Mouse (Mus musculus) liver, embryonic 13.5 days (tissue): ENCODE measurements around the gene Ackr2. TPM values are rescaled to one million over a fixed set of nuclear protein-coding genes. Genes with fewer than 3 reads are reported as not detected.

Source experiments
- ATAC-seq: fragments of 200-750 bp; cut with Nextera tagmentation; 2 replicates; pipeline ENCODE4 v1.8.0; 2017; ENCODE audit warnings: low read depth, mild to moderate bottlenecking, moderate number of reproducible peaks, moderate library complexity
- DNase-seq: peaks from one replicate; pipeline ENCODE4 v3.0.0; 2022
- H3K27ac ChIP-seq: fragments of 300-500 bp; sonication (generic); 2 replicates; pipeline ENCODE4 v1.5.1; 2015; ENCODE audit warnings: moderate library complexity, mild to moderate bottlenecking, inconsistent platforms
- H3K27me3 ChIP-seq: fragments of 300-500 bp; sonication (generic); 2 replicates; pipeline ENCODE4 v1.6.1; 2015; ENCODE audit warnings: mild to moderate bottlenecking, inconsistent platforms
- H3K36me3 ChIP-seq: fragments of 300-500 bp; sonication (generic); 2 replicates; pipeline ENCODE4 v1.6.1; 2015; ENCODE audit warnings: mild to moderate bottlenecking, inconsistent platforms
- H3K4me1 ChIP-seq: fragments of 300-500 bp; sonication (generic); replicated peaks from 2 replicates; pipeline ENCODE4 v1.6.1; 2015; ENCODE audit warnings: inconsistent platforms
- H3K4me2 ChIP-seq: fragments of 300-500 bp; sonication (generic); 2 replicates; pipeline ENCODE4 v1.6.1; 2015; ENCODE audit warnings: inconsistent platforms, mild to moderate bottlenecking, moderate library complexity
- H3K4me3 ChIP-seq: fragments of 300-500 bp; sonication (generic); replicated peaks from 2 replicates; pipeline ENCODE4 v1.5.1; 2015; ENCODE audit warnings: mild to moderate bottlenecking, inconsistent platforms
- H3K9ac ChIP-seq: fragments of 300-500 bp; sonication (generic); 2 replicates; pipeline ENCODE4 v1.6.1; 2015; ENCODE audit warnings: mild to moderate bottlenecking, inconsistent platforms
- H3K9me3 ChIP-seq: fragments of 300-500 bp; sonication (generic); replicated peaks from 2 replicates; pipeline ENCODE4 v1.6.1; 2016; ENCODE audit warnings: inconsistent platforms
- WGBS: fragments of 180-500 bp; shearing (Covaris S2); methylation state at CpG from one replicate; pipeline ENCODE4 v1.1.7; 2015; ENCODE audit not compliant: insufficient replicate concordance; 5-methylcytosine and 5-hydroxymethylcytosine counted together
- polyA plus RNA-seq: library from polyadenylated mRNA; unstranded; fragments of >200 nt; fragmentation: Nextera tagmentation; extraction: Ambion mirVana; gene quantifications from 2 replicates; pipeline ENCODE4 v1.2.1, GENCODE M21; 2015

The Ackr2 gene
- polyA plus RNA-seq, result 0.21 and 0.27 TPM in 2 replicates

- DNase-seq (no peak), ATAC-seq (no peak)
- Histone ChIP-seq H3K9ac (no peak within 1 kb of the TSS), H3K9me3 (no peaks in the 10 kb centered on the region), H3K4me2 (no peak within 1 kb of the TSS), H3K27ac (no peak within 1 kb of the TSS), H3K4me1 (no peaks in the 10 kb centered on the region; the same call in 1 of the 2 replicates), H3K36me3 (no peaks in the 10 kb centered on the region), H3K27me3 (no peaks in the 10 kb centered on the region), H3K4me3 (no peak within 1 kb of the TSS)
- 66% methylated on average over 9 of the region's 9 CpGs for WGBS
Measured at GRCm38 (mm10) chr9:121898245-121898644, at the start of gene Ackr2. Ackr2 (plus strand) TSS chr9:121898355.

DNA sequence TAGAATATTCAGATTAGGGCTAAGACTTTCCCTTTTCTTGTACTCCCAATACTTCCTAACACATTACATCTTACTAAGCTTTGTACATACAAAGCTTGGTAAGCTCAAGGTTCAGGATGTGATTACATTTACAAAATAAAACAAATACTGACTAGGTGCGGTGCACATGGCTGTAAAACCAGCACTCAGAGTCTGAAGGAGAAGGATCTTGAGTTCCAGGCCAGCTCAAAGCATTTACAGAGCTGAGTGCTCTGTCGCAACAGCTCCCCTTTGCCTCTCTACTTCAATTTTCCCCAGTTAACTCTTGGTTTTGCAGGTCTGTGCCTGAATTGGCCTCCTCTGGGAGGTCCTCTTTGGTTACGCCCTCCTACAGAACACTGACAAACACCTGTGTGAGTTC lies 43.9 kb upstream of the Ackr2 start:
- DNase-seq, result no peak
- H3K4me2 ChIP-seq, result no peak overlapping the region
- H3K4me3 ChIP-seq, result no peak overlapping the region
- no peak overlapping the region for H3K27ac ChIP-seq
- peaks cover 28% of the 10 kb centered on the region for H3K36me3 ChIP-seq
- no peak overlapping the region for H3K9ac ChIP-seq
- no peak for ATAC-seq
- 86% methylated on average over 3 of the region's 3 CpGs for WGBS
- peaks cover 36% of the 10 kb centered on the region for H3K4me1 ChIP-seq
- no peaks in the 10 kb centered on the region for H3K27me3 ChIP-seq
- no peaks in the 10 kb centered on the region for H3K9me3 ChIP-seq

GRCm38 (mm10) chr9:121856649-121857416 lies 41.3 kb upstream of the Ackr2 start:
- Histone ChIP-seq H3K27me3 (no peaks in the 10 kb centered on the region), H3K4me3 (peak overlapping the region; percentile 89), H3K36me3 (peaks cover 6% of the 10 kb centered on the region), H3K9me3 (no peaks in the 10 kb centered on the region), H3K27ac (peak overlapping the region; percentile 94), H3K4me2 (peak overlapping the region; percentile 92), H3K9ac (peak overlapping the region; percentile 94), H3K4me1 (peaks cover 42% of the 10 kb centered on the region)
- WGBS, result under 1% methylated on average over 38 of the region's 39 CpGs
- ATAC-seq (peak; percentile 33), DNase-seq (no peak)

GRCm38 (mm10) chr9:121857474-121858152 lies 40.5 kb upstream of the Ackr2 start:
- Histone ChIP-seq H3K36me3 (no peaks in the 10 kb centered on the region), H3K9me3 (no peaks in the 10 kb centered on the region), H3K4me3 (peak overlapping the region; percentile 89), H3K9ac (peak overlapping the region; percentile 94), H3K4me2 (peak overlapping the region; percentile 92), H3K27me3 (no peaks in the 10 kb centered on the region), H3K27ac (peak overlapping the region; percentile 94), H3K4me1 (peaks cover 42% of the 10 kb centered on the region)
- peak; percentile 97 for DNase-seq
- WGBS, result under 1% methylated on average over 70 of the region's 70 CpGs
- peak; percentile 95 for ATAC-seq

GRCm38 (mm10) chr9:121858153-121858488 lies 40.0 kb upstream of the Ackr2 start, which contains the start of gene Higd1a:
Higd1a (minus strand) TSS chr9:121858362.
- peaks cover 42% of the 10 kb centered on the region for H3K4me1 ChIP-seq
- peak within 1 kb of the TSS; percentile 94 for H3K9ac ChIP-seq

DNA sequence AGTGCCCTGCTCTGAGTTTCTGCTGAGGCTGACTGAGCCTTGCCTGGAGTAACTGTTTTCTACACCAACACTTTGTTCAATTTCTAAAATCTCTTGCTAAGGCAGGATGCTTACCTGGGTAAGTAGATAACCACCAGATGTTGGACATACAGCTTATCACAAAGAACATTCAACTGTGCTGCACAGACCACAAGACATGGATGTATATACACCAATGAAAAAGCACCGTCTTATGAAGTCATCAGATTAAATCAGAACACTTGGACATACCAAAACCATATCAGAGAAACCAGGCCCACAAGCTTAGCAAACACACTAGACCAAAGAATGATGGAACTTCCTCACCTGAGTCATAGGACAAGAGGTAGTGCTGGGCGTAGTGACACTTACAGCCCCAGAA lies 38.8 kb upstream of the Ackr2 start:
- ATAC-seq (no peak), DNase-seq (no peak)
- Histone ChIP-seq H3K27ac (no peak overlapping the region), H3K9ac (no peak overlapping the region), H3K4me3 (no peak overlapping the region), H3K4me2 (no peak overlapping the region), H3K4me1 (peaks cover 40% of the 10 kb centered on the region), H3K27me3 (no peaks in the 10 kb centered on the region), H3K9me3 (no peaks in the 10 kb centered on the region), H3K36me3 (no peaks in the 10 kb centered on the region)
- WGBS, result 63% methylated on average over 2 of the region's 2 CpGs

More at GRCm38 (mm10) chr9:121858153-121858488, 40.0 kb upstream of the Ackr2 start, which contains the start of gene Higd1a:
- Histone ChIP-seq H3K9me3 (no peaks in the 10 kb centered on the region), H3K4me2 (peak within 1 kb of the TSS; percentile 92), H3K27ac (peak within 1 kb of the TSS; percentile 94), H3K36me3 (no peaks in the 10 kb centered on the region), H3K27me3 (no peaks in the 10 kb centered on the region), H3K4me3 (peak within 1 kb of the TSS; percentile 89)
- DNase-seq (no peak), ATAC-seq (no peak)
- WGBS, result 0% methylated on average over 6 of the region's 6 CpGs

DNA sequence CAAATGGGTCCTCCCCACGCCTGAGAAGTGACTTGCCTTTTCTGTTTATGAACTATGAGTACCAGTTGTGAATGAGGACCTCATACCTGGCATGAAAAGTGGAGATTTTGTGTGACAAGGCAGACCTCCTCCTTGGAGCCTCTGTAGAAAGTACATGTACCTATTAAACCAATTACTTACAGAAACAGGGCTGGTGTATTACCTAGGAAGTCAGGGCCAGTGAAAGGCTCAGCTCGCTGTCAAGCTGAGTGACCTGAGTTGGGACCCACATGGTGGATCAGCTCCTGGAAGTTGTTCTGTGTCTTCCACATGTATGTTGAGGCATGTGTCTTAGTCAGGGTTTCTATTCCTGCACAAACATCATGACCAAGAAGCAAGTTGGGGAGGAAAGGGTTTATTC lies 37.2 kb upstream of the Ackr2 start:
- Histone ChIP-seq H3K36me3 (no peaks in the 10 kb centered on the region), H3K27ac (no peak overlapping the region), H3K4me1 (peaks cover 25% of the 10 kb centered on the region), H3K4me3 (no peak overlapping the region), H3K9me3 (no peaks in the 10 kb centered on the region), H3K9ac (no peak overlapping the region), H3K27me3 (no peaks in the 10 kb centered on the region), H3K4me2 (no peak overlapping the region)
- ATAC-seq, result no peak
- WGBS, result 75% methylated on average over 2 of the region's 2 CpGs
- DNase-seq, result no peak

GRCm38 (mm10) chr9:121864837-121865236 lies 33.3 kb upstream of the Ackr2 start:
- Histone ChIP-seq H3K4me2 (no peak overlapping the region), H3K9me3 (no peaks in the 10 kb centered on the region), H3K4me3 (no peak overlapping the region), H3K4me1 (0 out of 2 replicates have a peak, but pooled peaks cover 2% of the 10 kb centered on the region), H3K36me3 (no peaks in the 10 kb centered on the region), H3K27ac (no peak overlapping the region), H3K27me3 (no peaks in the 10 kb centered on the region), H3K9ac (no peak overlapping the region)
- no peak for ATAC-seq
- no peak for DNase-seq
- WGBS, result 57% methylated on average over 4 of the region's 4 CpGs

GRCm38 (mm10) chr9:121865425-121866008 lies 32.6 kb upstream of the Ackr2 start:
- 0 out of 2 replicates have a peak, but pooled peaks cover 2% of the 10 kb centered on the region for H3K4me1 ChIP-seq
- no peak overlapping the region for H3K4me3 ChIP-seq
- H3K27me3 ChIP-seq, result no peaks in the 10 kb centered on the region
- ATAC-seq, result no peak
- no peak overlapping the region for H3K27ac ChIP-seq
- no peak overlapping the region for H3K4me2 ChIP-seq
- H3K36me3 ChIP-seq, result no peaks in the 10 kb centered on the region
- H3K9ac ChIP-seq, result no peak overlapping the region
- no peak for DNase-seq
- no peaks in the 10 kb centered on the region for H3K9me3 ChIP-seq
- 48% methylated on average over 3 of the region's 3 CpGs for WGBS

- H3K4me3 ChIP-seq, result no peak overlapping the region
- no peak for ATAC-seq
- no peak for DNase-seq
- no peaks in the 10 kb centered on the region for H3K27me3 ChIP-seq
- no peak overlapping the region for H3K4me2 ChIP-seq
- H3K9me3 ChIP-seq, result no peaks in the 10 kb centered on the region
- H3K27ac ChIP-seq, result no peak overlapping the region
- no peak overlapping the region for H3K9ac ChIP-seq
- H3K36me3 ChIP-seq, result no peaks in the 10 kb centered on the region
- no peaks in the 10 kb centered on the region for H3K4me1 ChIP-seq
- 82% methylated on average over 6 of the region's 6 CpGs for WGBS
Measured at GRCm38 (mm10) chr9:121867632-121868031, 30.5 kb upstream of the Ackr2 start.

GRCm38 (mm10) chr9:121868236-121868635 lies 29.9 kb upstream of the Ackr2 start:
- 66% methylated on average over 6 of the region's 6 CpGs for WGBS
- H3K27me3 ChIP-seq, result no peaks in the 10 kb centered on the region
- H3K4me2 ChIP-seq, result no peak overlapping the region
- no peaks in the 10 kb centered on the region for H3K4me1 ChIP-seq
- no peak for ATAC-seq
- H3K9me3 ChIP-seq, result no peaks in the 10 kb centered on the region
- no peaks in the 10 kb centered on the region for H3K36me3 ChIP-seq
- H3K4me3 ChIP-seq, result no peak overlapping the region
- H3K27ac ChIP-seq, result no peak overlapping the region
- H3K9ac ChIP-seq, result no peak overlapping the region
- DNase-seq, result no peak
